Mouse (Mus musculus) heart, postnatal 0 days (tissue): Measurements from ENCODE around the gene Pla1a.

Experiments
- CTCF ChIP-seq: IDR thresholded peaks from 2 replicates; pipeline ENCODE4 v1.5.1; 2016; ENCODE audit warnings: antibody characterized with exemption, control low read depth, low read depth
- EP300 ChIP-seq: IDR thresholded peaks from 2 replicates; pipeline ENCODE4 v1.6.1; 2016; ENCODE audit warnings: antibody characterized with exemption, low read depth

DNA sequence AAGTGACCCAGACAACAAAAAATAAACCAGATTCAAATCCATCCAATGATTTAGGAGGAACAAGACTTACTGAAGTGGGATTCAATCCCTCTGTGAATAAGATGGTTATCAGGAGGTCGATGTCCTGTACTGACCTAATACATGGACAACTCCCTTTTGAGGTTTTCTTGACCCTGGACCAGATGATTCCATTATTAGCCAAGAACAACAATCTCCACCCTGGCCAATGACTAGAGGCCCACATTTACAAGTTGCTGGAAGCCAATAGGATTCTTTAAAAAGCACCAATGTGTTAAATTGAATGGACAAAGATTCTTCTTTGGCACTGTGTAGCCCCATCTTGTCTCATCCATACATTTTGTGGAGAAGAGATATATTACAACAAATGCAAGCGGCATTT, 7.6 kb downstream of the Pla1a start:
- no peak for TF ChIP-seq CTCF
- TF ChIP-seq EP300: no peak
